Mouse (Mus musculus) forebrain, embryonic 11.5 days (tissue): ENCODE results near the gene Ush1g. TPM values are rescaled to one million over a fixed set of nuclear protein-coding genes. Genes with fewer than 3 reads are reported as not detected.
A peak's percentile ranks its signal among the peaks of the same experiment; 100 is the strongest.

Source experiments
- ATAC-seq: fragments of 200-750 bp; cut with Nextera tagmentation; replicated peaks from 2 replicates; pipeline ENCODE4 v1.8.0; 2017; ENCODE audit warnings: moderate TSS enrichment; ENCODE audit not compliant: low FRiP score
- DNase-seq: peaks from one replicate; pipeline ENCODE4 v3.0.0-alpha.2; 2017; ENCODE audit warnings: low spot score
- H3K27ac ChIP-seq: fragments of 300-500 bp; sonication (generic); 2 replicates; pipeline ENCODE4 v1.5.1; 2014; ENCODE audit warnings: low read depth, low read length
- H3K27me3 ChIP-seq: fragments of 300-500 bp; sonication (generic); 2 replicates; pipeline ENCODE4 v1.6.1; 2014; ENCODE audit warnings: mild to moderate bottlenecking, low read length, mixed read lengths; ENCODE audit not compliant: control insufficient read depth, insufficient read depth
- H3K36me3 ChIP-seq: fragments of 300-500 bp; sonication (generic); 2 replicates; pipeline ENCODE4 v1.6.1; 2014; ENCODE audit warnings: mild to moderate bottlenecking, low read length, moderate library complexity, mixed read lengths; ENCODE audit not compliant: control insufficient read depth, insufficient read depth
- H3K4me1 ChIP-seq: fragments of 300-500 bp; sonication (generic); replicated peaks from 2 replicates; pipeline ENCODE4 v1.6.1; 2014; ENCODE audit warnings: low read length, mixed read lengths; ENCODE audit not compliant: control insufficient read depth, insufficient read depth
- H3K4me2 ChIP-seq: fragments of 300-500 bp; sonication (generic); 2 replicates; pipeline ENCODE4 v1.6.1; 2014; ENCODE audit warnings: low read depth, mild to moderate bottlenecking, low read length, moderate library complexity, mixed read lengths; ENCODE audit not compliant: severe bottlenecking
- H3K4me3 ChIP-seq: fragments of 300-500 bp; sonication (generic); 2 replicates; pipeline ENCODE4 v1.5.1; 2014; ENCODE audit warnings: low read depth, low read length
- H3K9ac ChIP-seq: fragments of 300-500 bp; sonication (generic); 2 replicates; pipeline ENCODE4 v1.6.1; 2014; ENCODE audit warnings: low read length
- H3K9me3 ChIP-seq: fragments of 300-500 bp; sonication (generic); 2 replicates; pipeline ENCODE4 v1.6.1; 2016; ENCODE audit warnings: low read length, mixed read lengths; ENCODE audit not compliant: control insufficient read depth
- WGBS: fragments of 180-500 bp; shearing (Covaris S2); extraction: QIAGEN DNeasy Blood & Tissue Kit; methylation state at CpG from one replicate; pipeline ENCODE4 v1.1.7; 2014; 5-methylcytosine and 5-hydroxymethylcytosine counted together
- polyA plus RNA-seq: library from polyadenylated mRNA; unstranded; fragments of >200 nt; fragmentation: Nextera tagmentation; extraction: Ambion mirVana; gene quantifications from 2 replicates; pipeline ENCODE4 v1.2.1, GENCODE M21; 2014

Gene Ush1g
- polyA plus RNA-seq, 1 experiment from 2014 or later, result not detected

- Histone ChIP-seq H3K27ac (no peak overlapping the region), H3K36me3 (no peaks in the 10 kb centered on the region), H3K27me3 (no peaks in the 10 kb centered on the region), H3K9me3 (no peaks in the 10 kb centered on the region), H3K4me2 (no peak overlapping the region), H3K9ac (no peak overlapping the region), H3K4me1 (no peaks in the 10 kb centered on the region), H3K4me3 (no peak overlapping the region)
- ATAC-seq (no peak), DNase-seq (no peak)
- 64% methylated on average over 3 of the region's 3 CpGs for WGBS
Observed at GRCm38 (mm10) chr11:115359293-115359692, 37.5 kb upstream of the Ush1g start.

GRCm38 (mm10) chr11:115358468-115358867, 36.6 kb upstream of the Ush1g start:
- H3K9ac ChIP-seq, result no peak overlapping the region
- ATAC-seq, result no peak; the same call in 1 of the 2 replicates
- no peak overlapping the region for H3K27ac ChIP-seq
- H3K4me3 ChIP-seq, result no peak overlapping the region
- H3K4me1 ChIP-seq, result no peaks in the 10 kb centered on the region
- no peaks in the 10 kb centered on the region for H3K9me3 ChIP-seq
- H3K4me2 ChIP-seq, result no peak overlapping the region
- no peaks in the 10 kb centered on the region for H3K27me3 ChIP-seq
- WGBS, result 20% methylated on average over 5 of the region's 5 CpGs
- no peaks in the 10 kb centered on the region for H3K36me3 ChIP-seq
- DNase-seq, result peak; percentile 80

GRCm38 (mm10) chr11:115354183-115354582, 32.3 kb upstream of the Ush1g start:
- Histone ChIP-seq H3K9me3 (no peaks in the 10 kb centered on the region), H3K9ac (no peak overlapping the region), H3K27me3 (no peaks in the 10 kb centered on the region), H3K27ac (no peak overlapping the region), H3K4me1 (no peaks in the 10 kb centered on the region), H3K4me3 (no peak overlapping the region), H3K4me2 (no peak overlapping the region), H3K36me3 (no peaks in the 10 kb centered on the region)
- ATAC-seq (0 out of 2 replicates have a peak, but pooled peaks have one; percentile 35), DNase-seq (peak; percentile 90)
- WGBS, result 7% methylated on average over 8 of the region's 8 CpGs

- Histone ChIP-seq H3K27me3 (no peaks in the 10 kb centered on the region), H3K9ac (no peak overlapping the region), H3K4me2 (no peak overlapping the region), H3K27ac (no peak overlapping the region), H3K4me3 (no peak overlapping the region), H3K9me3 (no peaks in the 10 kb centered on the region), H3K36me3 (no peaks in the 10 kb centered on the region), H3K4me1 (no peaks in the 10 kb centered on the region)
- no peak for ATAC-seq
- 91% methylated on average over 5 of the region's 5 CpGs for WGBS
- DNase-seq, result no peak
Observed at GRCm38 (mm10) chr11:115353375-115353774, 31.5 kb upstream of the Ush1g start.

- Histone ChIP-seq H3K36me3 (no peaks in the 10 kb centered on the region), H3K27ac (no peak overlapping the region), H3K27me3 (no peaks in the 10 kb centered on the region), H3K9ac (no peak overlapping the region), H3K4me2 (no peak overlapping the region), H3K4me1 (no peaks in the 10 kb centered on the region), H3K9me3 (no peaks in the 10 kb centered on the region), H3K4me3 (no peak overlapping the region)
- no peak for ATAC-seq
- no peak for DNase-seq
- WGBS, result 76% methylated on average over 4 of the region's 4 CpGs
Observed at GRCm38 (mm10) chr11:115349976-115350375, 28.1 kb upstream of the Ush1g start.

- H3K4me1 ChIP-seq, result no peaks in the 10 kb centered on the region
- no peak overlapping the region for H3K4me3 ChIP-seq
- 62% methylated on average over 17 of the region's 17 CpGs for WGBS
- H3K36me3 ChIP-seq, result no peaks in the 10 kb centered on the region
- H3K27ac ChIP-seq, result no peak overlapping the region
- no peak overlapping the region for H3K9ac ChIP-seq
- no peak overlapping the region for H3K4me2 ChIP-seq
- DNase-seq (no peak), ATAC-seq (no peak)
- no peaks in the 10 kb centered on the region for H3K27me3 ChIP-seq
- no peaks in the 10 kb centered on the region for H3K9me3 ChIP-seq
Observed at GRCm38 (mm10) chr11:115348681-115349248, 26.9 kb upstream of the Ush1g start.

- no peaks in the 10 kb centered on the region for H3K27me3 ChIP-seq
- no peak overlapping the region for H3K27ac ChIP-seq
- no peak for DNase-seq
- H3K4me3 ChIP-seq, result no peak overlapping the region
- H3K4me1 ChIP-seq, result no peaks in the 10 kb centered on the region
- H3K36me3 ChIP-seq, result no peaks in the 10 kb centered on the region
- whole genome bisulfite sequencing, result 55% methylated on average over 7 of the region's 7 CpGs
- H3K9ac ChIP-seq, result no peak overlapping the region
- H3K4me2 ChIP-seq, result no peak overlapping the region
- no peaks in the 10 kb centered on the region for H3K9me3 ChIP-seq
- no peak for ATAC-seq
Observed at GRCm38 (mm10) chr11:115345515-115345914, 23.7 kb upstream of the Ush1g start.

GRCm38 (mm10) chr11:115344967-115345366, 23.1 kb upstream of the Ush1g start:
- Histone ChIP-seq H3K4me3 (no peak overlapping the region), H3K4me2 (no peak overlapping the region), H3K9ac (no peak overlapping the region), H3K27me3 (no peaks in the 10 kb centered on the region), H3K27ac (no peak overlapping the region), H3K4me1 (no peaks in the 10 kb centered on the region), H3K9me3 (no peaks in the 10 kb centered on the region), H3K36me3 (no peaks in the 10 kb centered on the region)
- 12% methylated on average over 12 of the region's 12 CpGs for WGBS
- ATAC-seq, result no peak
- no peak for DNase-seq

- no peak for DNase-seq
- Histone ChIP-seq H3K9me3 (no peaks in the 10 kb centered on the region), H3K4me1 (no peaks in the 10 kb centered on the region), H3K9ac (no peak overlapping the region), H3K4me3 (no peak overlapping the region), H3K36me3 (no peaks in the 10 kb centered on the region), H3K27me3 (no peaks in the 10 kb centered on the region), H3K4me2 (no peak overlapping the region), H3K27ac (no peak overlapping the region)
- no peak for ATAC-seq
- 70% methylated on average over 6 of the region's 6 CpGs for WGBS
Observed at GRCm38 (mm10) chr11:115341866-115342265, 20.0 kb upstream of the Ush1g start.
